Mouse (Mus musculus) liver, embryonic 13.5 days (tissue): ENCODE measurements around the gene Afg1l. TPM values are rescaled to one million over a fixed set of nuclear protein-coding genes. Genes with fewer than 3 reads are reported as not detected.

Experiments used
- ATAC-seq: fragments of 200-750 bp; cut with Nextera tagmentation; 2 replicates; pipeline ENCODE4 v1.8.0; 2017; ENCODE audit warnings: low read depth, mild to moderate bottlenecking, moderate number of reproducible peaks, moderate library complexity
- DNase-seq: peaks from one replicate; pipeline ENCODE4 v3.0.0; 2022
- H3K27ac ChIP-seq: fragments of 300-500 bp; sonication (generic); 2 replicates; pipeline ENCODE4 v1.5.1; 2015; ENCODE audit warnings: moderate library complexity, mild to moderate bottlenecking, inconsistent platforms
- H3K27me3 ChIP-seq: fragments of 300-500 bp; sonication (generic); 2 replicates; pipeline ENCODE4 v1.6.1; 2015; ENCODE audit warnings: mild to moderate bottlenecking, inconsistent platforms
- H3K36me3 ChIP-seq: fragments of 300-500 bp; sonication (generic); 2 replicates; pipeline ENCODE4 v1.6.1; 2015; ENCODE audit warnings: mild to moderate bottlenecking, inconsistent platforms
- H3K4me1 ChIP-seq: fragments of 300-500 bp; sonication (generic); replicated peaks from 2 replicates; pipeline ENCODE4 v1.6.1; 2015; ENCODE audit warnings: inconsistent platforms
- H3K4me2 ChIP-seq: fragments of 300-500 bp; sonication (generic); 2 replicates; pipeline ENCODE4 v1.6.1; 2015; ENCODE audit warnings: inconsistent platforms, mild to moderate bottlenecking, moderate library complexity
- H3K4me3 ChIP-seq: fragments of 300-500 bp; sonication (generic); replicated peaks from 2 replicates; pipeline ENCODE4 v1.5.1; 2015; ENCODE audit warnings: mild to moderate bottlenecking, inconsistent platforms
- H3K9ac ChIP-seq: fragments of 300-500 bp; sonication (generic); 2 replicates; pipeline ENCODE4 v1.6.1; 2015; ENCODE audit warnings: mild to moderate bottlenecking, inconsistent platforms
- H3K9me3 ChIP-seq: fragments of 300-500 bp; sonication (generic); replicated peaks from 2 replicates; pipeline ENCODE4 v1.6.1; 2016; ENCODE audit warnings: inconsistent platforms
- WGBS: fragments of 180-500 bp; shearing (Covaris S2); methylation state at CpG from one replicate; pipeline ENCODE4 v1.1.7; 2015; ENCODE audit not compliant: insufficient replicate concordance; 5-methylcytosine and 5-hydroxymethylcytosine counted together
- polyA plus RNA-seq: library from polyadenylated mRNA; unstranded; fragments of >200 nt; fragmentation: Nextera tagmentation; extraction: Ambion mirVana; gene quantifications from 2 replicates; pipeline ENCODE4 v1.2.1, GENCODE M21; 2015

Afg1l gene
- polyA plus RNA-seq, 1 experiment from 2014 or later: 2.4 TPM

- H3K4me1 ChIP-seq: no peaks in the 10 kb centered on the region
- no peak overlapping the region for H3K9ac ChIP-seq
- no peak overlapping the region for H3K4me2 ChIP-seq
- WGBS: 69% methylated on average over 5 of the region's 5 CpGs
- H3K27ac ChIP-seq: no peak overlapping the region
- no peak for ATAC-seq
- no peaks in the 10 kb centered on the region for H3K9me3 ChIP-seq
- H3K36me3 ChIP-seq: peaks cover 14% of the 10 kb centered on the region
- no peak overlapping the region for H3K4me3 ChIP-seq
- DNase-seq: no peak
- H3K27me3 ChIP-seq: no peaks in the 10 kb centered on the region
Observed at GRCm38 (mm10) chr10:42436842-42437805, 41.2 kb downstream of the Afg1l start.

- H3K4me1 ChIP-seq: no peaks in the 10 kb centered on the region
- DNase-seq (no peak), ATAC-seq (no peak)
- H3K4me2 ChIP-seq: no peak overlapping the region
- WGBS: 74% methylated on average over 10 of the region's 10 CpGs
- H3K27ac ChIP-seq: no peak overlapping the region
- no peaks in the 10 kb centered on the region for H3K9me3 ChIP-seq
- H3K4me3 ChIP-seq: no peak overlapping the region
- H3K36me3 ChIP-seq: no peaks in the 10 kb centered on the region
- H3K9ac ChIP-seq: no peak overlapping the region
- no peaks in the 10 kb centered on the region for H3K27me3 ChIP-seq
Observed at GRCm38 (mm10) chr10:42417530-42418174, 60.7 kb downstream of the Afg1l start.

GRCm38 (mm10) chr10:42415821-42416470 lies 62.4 kb downstream of the Afg1l start:
- H3K4me1 ChIP-seq: no peaks in the 10 kb centered on the region
- WGBS: 73% methylated on average over 4 of the region's 4 CpGs
- H3K9me3 ChIP-seq: no peaks in the 10 kb centered on the region
- no peaks in the 10 kb centered on the region for H3K36me3 ChIP-seq
- H3K27ac ChIP-seq: no peak overlapping the region
- ATAC-seq (no peak), DNase-seq (no peak)
- no peak overlapping the region for H3K4me3 ChIP-seq
- H3K27me3 ChIP-seq: no peaks in the 10 kb centered on the region
- no peak overlapping the region for H3K4me2 ChIP-seq
- no peak overlapping the region for H3K9ac ChIP-seq

- Histone ChIP-seq H3K4me2 (no peak overlapping the region), H3K27me3 (no peaks in the 10 kb centered on the region), H3K36me3 (no peaks in the 10 kb centered on the region), H3K9me3 (no peaks in the 10 kb centered on the region), H3K4me1 (no peaks in the 10 kb centered on the region), H3K27ac (no peak overlapping the region), H3K4me3 (no peak overlapping the region), H3K9ac (no peak overlapping the region)
- 63% methylated on average over 6 of the region's 6 CpGs for WGBS
- DNase-seq (no peak), ATAC-seq (no peak)
Observed at GRCm38 (mm10) chr10:42410748-42411537, 67.4 kb downstream of the Afg1l start.

GRCm38 (mm10) chr10:42390436-42390835 lies 87.9 kb downstream of the Afg1l start:
- Histone ChIP-seq H3K36me3 (no peaks in the 10 kb centered on the region), H3K4me2 (no peak overlapping the region), H3K9me3 (no peaks in the 10 kb centered on the region), H3K27ac (no peak overlapping the region), H3K4me1 (no peaks in the 10 kb centered on the region), H3K4me3 (no peak overlapping the region), H3K27me3 (no peaks in the 10 kb centered on the region), H3K9ac (no peak overlapping the region)
- ATAC-seq: no peak
- 71% methylated on average over 11 of the region's 11 CpGs for WGBS
- DNase-seq: no peak

- Histone ChIP-seq H3K9me3 (no peaks in the 10 kb centered on the region), H3K9ac (no peak overlapping the region), H3K4me3 (no peak overlapping the region), H3K27ac (no peak overlapping the region), H3K36me3 (no peaks in the 10 kb centered on the region), H3K4me2 (no peak overlapping the region), H3K27me3 (no peaks in the 10 kb centered on the region), H3K4me1 (no peaks in the 10 kb centered on the region)
- DNase-seq (no peak), ATAC-seq (no peak)
Observed at GRCm38 (mm10) chr10:42388181-42388580, 90.2 kb downstream of the Afg1l start.

- H3K27ac ChIP-seq: no peak overlapping the region
- no peak for DNase-seq
Observed at GRCm38 (mm10) chr10:42384946-42385644, 93.3 kb downstream of the Afg1l start.

GRCm38 (mm10) chr10:42383708-42384107 lies 94.7 kb downstream of the Afg1l start:
- no peak for DNase-seq
- no peak overlapping the region for H3K27ac ChIP-seq
- no peak overlapping the region for H3K4me3 ChIP-seq
- H3K36me3 ChIP-seq: no peaks in the 10 kb centered on the region
- H3K9me3 ChIP-seq: no peaks in the 10 kb centered on the region
- no peak overlapping the region for H3K4me2 ChIP-seq
- WGBS: 71% methylated on average over 6 of the region's 6 CpGs
- H3K9ac ChIP-seq: no peak overlapping the region
- ATAC-seq: no peak
- no peaks in the 10 kb centered on the region for H3K4me1 ChIP-seq
- H3K27me3 ChIP-seq: no peaks in the 10 kb centered on the region

More at GRCm38 (mm10) chr10:42384946-42385644, 93.3 kb downstream of the Afg1l start:
- H3K4me3 ChIP-seq: no peak overlapping the region
- no peak overlapping the region for H3K4me2 ChIP-seq
- WGBS: 71% methylated on average over 13 of the region's 13 CpGs
- no peak overlapping the region for H3K9ac ChIP-seq
- H3K4me1 ChIP-seq: no peaks in the 10 kb centered on the region
- no peaks in the 10 kb centered on the region for H3K27me3 ChIP-seq
- H3K36me3 ChIP-seq: no peaks in the 10 kb centered on the region
- no peaks in the 10 kb centered on the region for H3K9me3 ChIP-seq
- no peak for ATAC-seq

- WGBS: 70% methylated on average over 10 of the region's 10 CpGs
- H3K27ac ChIP-seq: no peak overlapping the region
- DNase-seq: no peak
- H3K36me3 ChIP-seq: no peaks in the 10 kb centered on the region
- no peaks in the 10 kb centered on the region for H3K27me3 ChIP-seq
- no peak overlapping the region for H3K4me2 ChIP-seq
- H3K9ac ChIP-seq: no peak overlapping the region
- no peaks in the 10 kb centered on the region for H3K9me3 ChIP-seq
- no peak for ATAC-seq
- H3K4me1 ChIP-seq: peaks cover 3% of the 10 kb centered on the region; the same call in 1 of the 2 replicates
- H3K4me3 ChIP-seq: no peak overlapping the region
Observed at GRCm38 (mm10) chr10:42364216-42364615, 114.1 kb downstream of the Afg1l start.

- Histone ChIP-seq H3K27ac (no peak overlapping the region), H3K9me3 (no peaks in the 10 kb centered on the region), H3K27me3 (no peaks in the 10 kb centered on the region), H3K36me3 (no peaks in the 10 kb centered on the region), H3K9ac (no peak overlapping the region), H3K4me1 (peaks cover 3% of the 10 kb centered on the region; the same call in 1 of the 2 replicates), H3K4me3 (no peak overlapping the region), H3K4me2 (no peak overlapping the region)
- WGBS: 53% methylated on average over 3 of the region's 3 CpGs
- ATAC-seq: no peak
- no peak for DNase-seq
Observed at GRCm38 (mm10) chr10:42355980-42356379, 122.4 kb downstream of the Afg1l start.
